Mouse (Mus musculus): Measurements from ENCODE around the gene Krt1. TPM values are rescaled to one million over a fixed set of nuclear protein-coding genes. Genes with fewer than 3 reads are reported as not detected.

Gene Krt1
- polyA plus RNA-seq, 1 experiment from 2014 or later = 7.6 TPM

DNA sequence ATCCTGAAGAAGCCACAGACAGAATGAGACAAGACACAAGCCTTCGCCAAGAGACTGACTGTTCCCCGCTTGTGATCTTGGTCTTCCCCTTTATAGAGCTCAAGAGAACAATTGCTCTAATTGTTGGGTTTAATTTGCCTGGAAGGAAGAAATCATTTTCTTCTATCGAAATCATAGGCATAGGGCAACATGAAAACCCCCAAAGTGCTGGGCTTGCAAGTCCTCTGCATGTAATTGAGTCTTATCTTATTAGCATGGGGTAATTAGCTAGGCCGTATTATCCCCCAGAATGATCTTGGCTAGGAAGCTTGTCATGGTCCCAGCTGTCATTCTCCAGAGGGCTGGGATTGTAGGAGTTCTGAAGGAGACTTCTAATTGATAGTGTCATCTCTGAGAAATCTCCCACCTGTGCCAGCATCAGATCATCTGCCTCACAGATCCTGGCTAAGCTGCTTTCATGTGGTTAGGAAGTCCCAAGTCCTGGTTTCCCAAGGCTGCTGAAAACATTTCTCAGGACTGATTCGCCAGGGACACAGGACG lies 48.2 kb downstream of the Krt1 start, which contains the start of gene Krt73:
Gene Krt73, minus strand, starts transcription at position 51 of the 540 bp plus-strand sequence.
- ATAC-seq (ENCODE audit: low FRiP score) = peak; percentile 49; the same call in 1 of the 2 replicates

More for the DNA sequence above, 48.2 kb downstream of the Krt1 start, which contains the start of gene Krt73:
- Histone ChIP-seq H3K36me3 (no peaks in the 10 kb centered on the region), H3K4me1 (replicated peaks) (peaks cover 24% of the 10 kb centered on the region), H3K27me3 (no peaks in the 10 kb centered on the region), H3K4me3 (no peak within 1 kb of the TSS), H3K27ac (peak within 1 kb of the TSS; percentile 78), H3K9ac (no peak within 1 kb of the TSS), H3K9me3 (no peaks in the 10 kb centered on the region), H3K4me2 (no peak within 1 kb of the TSS)
- WGBS = 64% methylated on average over 6 of the region's 6 CpGs

Small RNAs within 50 kb of the gene (microRNA-seq; reads per million reads assigned to microRNA genes)
- gene Gm44356 = not detected

Other genes starting within 250 kb of the Krt1 start
- gene Gm5414, start 222.6 kb downstream of the Krt1 start, polyA plus RNA-seq (2015; fragmentation: Nextera tagmentation; extraction: Ambion mirVana) = not detected in 2 replicates
- not detected in 2 replicates for gene Gm5478, start 203.4 kb downstream of the Krt1 start, polyA plus RNA-seq (2015; fragmentation: Nextera tagmentation; extraction: Ambion mirVana)
- not detected in 2 replicates for gene Krt6b, start 170.5 kb downstream of the Krt1 start, polyA plus RNA-seq (2015; fragmentation: Nextera tagmentation; extraction: Ambion mirVana)
- not detected in 2 replicates for gene Krt6a, start 156.5 kb downstream of the Krt1 start, polyA plus RNA-seq (2015; fragmentation: Nextera tagmentation; extraction: Ambion mirVana)
- 0.12 and 0.38 TPM in 2 replicates for gene Krt5, start 137.9 kb downstream of the Krt1 start, polyA plus RNA-seq (2015; fragmentation: Nextera tagmentation; extraction: Ambion mirVana)
- 0.31 and 0.45 TPM in 2 replicates for gene Krt71, start 107.7 kb downstream of the Krt1 start, polyA plus RNA-seq (2015; fragmentation: Nextera tagmentation; extraction: Ambion mirVana)
- gene Krt72, start 64.3 kb downstream of the Krt1 start, polyA plus RNA-seq (2015; fragmentation: Nextera tagmentation; extraction: Ambion mirVana) = not detected in 2 replicates
- 1.6 and 2.4 TPM in 2 replicates for gene Krt73, start 48.4 kb downstream of the Krt1 start, polyA plus RNA-seq (2015; fragmentation: Nextera tagmentation; extraction: Ambion mirVana)
- not detected in 2 replicates for gene Krt2, start 32.6 kb downstream of the Krt1 start, polyA plus RNA-seq (2015; fragmentation: Nextera tagmentation; extraction: Ambion mirVana)
- 0.10 TPM in 1 of 2 replicates, not detected in the other for gene Krt77, start 18.9 kb upstream of the Krt1 start, polyA plus RNA-seq (2015; fragmentation: Nextera tagmentation; extraction: Ambion mirVana)
- not detected in 2 replicates for gene Krt76, start 42.1 kb upstream of the Krt1 start, polyA plus RNA-seq (2015; fragmentation: Nextera tagmentation; extraction: Ambion mirVana)
- gene Krt4, start 73.9 kb upstream of the Krt1 start, polyA plus RNA-seq (2015; fragmentation: Nextera tagmentation; extraction: Ambion mirVana) = not detected in 2 replicates
- 0.12 and 0.23 TPM in 2 replicates for gene Krt79, start 89.5 kb upstream of the Krt1 start, polyA plus RNA-seq (2015; fragmentation: Nextera tagmentation; extraction: Ambion mirVana)
- gene Krt78, start 103.5 kb upstream of the Krt1 start, polyA plus RNA-seq (2015; fragmentation: Nextera tagmentation; extraction: Ambion mirVana) = not detected in 2 replicates
- 4.0 and 6.2 TPM in 2 replicates for gene Krt8, start 153.7 kb upstream of the Krt1 start, polyA plus RNA-seq (2015; fragmentation: Nextera tagmentation; extraction: Ambion mirVana)
- 7.6 and 14.2 TPM in 2 replicates for gene Krt18, start 177.4 kb upstream of the Krt1 start, polyA plus RNA-seq (2015; fragmentation: Nextera tagmentation; extraction: Ambion mirVana)
- 82.3 and 82.9 TPM in 2 replicates for gene Eif4b, start 223.0 kb upstream of the Krt1 start, polyA plus RNA-seq (2015; fragmentation: Nextera tagmentation; extraction: Ambion mirVana)
- gene Tns2, start 249.6 kb upstream of the Krt1 start, polyA plus RNA-seq (2015; fragmentation: Nextera tagmentation; extraction: Ambion mirVana) = 8.3 and 9.3 TPM in 2 replicates